In the genomic region with DNA sequence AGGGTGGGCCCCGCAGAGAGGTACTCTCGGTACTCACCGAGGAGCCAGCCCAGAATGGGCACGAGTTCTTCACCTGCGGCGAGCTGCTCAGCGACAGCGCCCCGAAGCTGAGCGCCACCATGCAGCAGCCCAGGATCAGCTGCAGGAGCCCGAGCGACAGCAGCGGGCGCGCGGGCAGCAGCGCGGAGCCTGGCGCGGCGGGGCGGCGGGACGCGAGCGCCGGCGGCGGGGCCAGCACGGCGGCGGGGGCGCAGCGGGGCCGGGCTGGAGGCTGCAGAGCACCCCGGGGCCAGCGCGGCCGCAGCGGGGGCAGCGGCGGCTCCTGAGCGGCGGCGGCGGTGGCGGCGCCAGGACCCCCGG, we compare ENCODE assay signal across 9 mouse cellular contexts. TPM values are rescaled to one million over a fixed set of nuclear protein-coding genes. Genes with fewer than 3 reads are reported as not detected.
A peak's percentile ranks its signal among the peaks of the same experiment; 100 is the strongest.
DNase-seq lines count a peak whose midpoint lies in the region; ATAC-seq and TF ChIP-seq lines count a peak whose summit lies in the region.
"Had no signal": no experiment of that assay in that cellular context is flagged by ENCODE, and none has a peak within 500 bp of the region (broad histone marks: within the 10 kb centered on the region; RNA-seq: fewer than 3 reads in every experiment).

No protein-coding gene starts in this region.

- H3K4me1 ChIP-seq in forebrain, embryonic 11.5 days (replicated peaks; ENCODE audit: control insufficient read depth, insufficient read depth, low read length), result peaks cover 18% of the 10 kb centered on the region
- H3K4me1 ChIP-seq in hindbrain, embryonic 14.5 days (replicated peaks; ENCODE audit: control insufficient read depth, insufficient read depth, low read length), result peaks cover 9% of the 10 kb centered on the region
- no peaks in the 10 kb centered on the region for H3K4me1 ChIP-seq in limb, embryonic 14.5 days (ENCODE audit: control insufficient read depth, insufficient read depth, low read length)
- peaks cover 19% of the 10 kb centered on the region for H3K4me1 ChIP-seq in neural tube, embryonic 13.5 days (replicated peaks)

- no peak overlapping the region for H3K27ac ChIP-seq in forebrain, embryonic 11.5 days (ENCODE audit: low read depth, low read length)
- peak overlapping the region; percentile 70 for H3K27ac ChIP-seq in hindbrain, embryonic 14.5 days
- no peak overlapping the region for H3K27ac ChIP-seq in limb, embryonic 14.5 days (replicated peaks; ENCODE audit: low read depth, low read length)
- H3K27ac ChIP-seq in neural tube, embryonic 13.5 days (replicated peaks), result peak overlapping the region; percentile 75

- H3K27me3 ChIP-seq in forebrain, embryonic 11.5 days (ENCODE audit: control insufficient read depth, insufficient read depth, low read length), result peaks cover 24% of the 10 kb centered on the region
- H3K27me3 ChIP-seq in hindbrain, embryonic 14.5 days (ENCODE audit: control insufficient read depth, insufficient read depth, low read length), result peaks cover 10% of the 10 kb centered on the region
- H3K27me3 ChIP-seq in limb, embryonic 14.5 days (ENCODE audit: control insufficient read depth, insufficient read depth, low read length), result peaks cover 43% of the 10 kb centered on the region
- H3K27me3 ChIP-seq in neural tube, embryonic 13.5 days, result peaks cover 45% of the 10 kb centered on the region

- H3K9ac ChIP-seq in forebrain, embryonic 11.5 days (ENCODE audit: low read length), result peak overlapping the region; percentile 70
- H3K9ac ChIP-seq in hindbrain, embryonic 14.5 days, result peak overlapping the region; percentile 80
- H3K9ac ChIP-seq in limb, embryonic 14.5 days (ENCODE audit: low read depth, low read length, severe bottlenecking), result peak overlapping the region; percentile 56
- H3K9ac ChIP-seq in neural tube, embryonic 13.5 days, result peak overlapping the region; percentile 81

- no peaks in the 10 kb centered on the region for H3K9me3 ChIP-seq in forebrain, embryonic 11.5 days (ENCODE audit: control insufficient read depth, low read length)
- no peaks in the 10 kb centered on the region for H3K9me3 ChIP-seq in hindbrain, embryonic 14.5 days (ENCODE audit: control insufficient read depth, low read length)
- no peaks in the 10 kb centered on the region for H3K9me3 ChIP-seq in limb, embryonic 14.5 days (ENCODE audit: control insufficient read depth, low read length)
- H3K9me3 ChIP-seq in neural tube, embryonic 13.5 days, result no peaks in the 10 kb centered on the region

- no peaks in the 10 kb centered on the region for H3K36me3 ChIP-seq in forebrain, embryonic 11.5 days (ENCODE audit: control insufficient read depth, insufficient read depth, low read length)
- H3K36me3 ChIP-seq in hindbrain, embryonic 14.5 days (replicated peaks; ENCODE audit: control insufficient read depth, insufficient read depth), result no peaks in the 10 kb centered on the region
- H3K36me3 ChIP-seq in limb, embryonic 14.5 days (ENCODE audit: control insufficient read depth, insufficient read depth, low read length), result no peaks in the 10 kb centered on the region
- no peaks in the 10 kb centered on the region for H3K36me3 ChIP-seq in neural tube, embryonic 13.5 days

- ATAC-seq in forebrain, embryonic 11.5 days (replicated peaks; ENCODE audit: low FRiP score), result peak; percentile 35
- ATAC-seq in hindbrain, embryonic 14.5 days (ENCODE audit: low FRiP score), result peak; percentile 78
- ATAC-seq in limb, embryonic 14.5 days (ENCODE audit: low FRiP score, low read depth), result peak; percentile 45; the same call in 1 of the 2 replicates
- peak; percentile 84 for ATAC-seq in neural tube, embryonic 13.5 days (ENCODE audit: low read depth)
- no peak for ATAC-seq in inflammation-experienced regulatory T-cells, adult 6 months

- TF ChIP-seq POLR2A in limb, embryonic 14.5 days (IDR thresholded peaks at IDR 0.05; ENCODE audit: borderline replicate concordance, extremely low read depth, insufficient read depth, insufficient read length), result no peak

- peak overlapping the region; percentile 94 for H3K4me2 ChIP-seq in forebrain, embryonic 11.5 days (ENCODE audit: low read depth, low read length, severe bottlenecking)
- peak overlapping the region; percentile 91 for H3K4me2 ChIP-seq in hindbrain, embryonic 14.5 days (replicated peaks)
- peak overlapping the region; percentile 94 for H3K4me2 ChIP-seq in limb, embryonic 14.5 days (replicated peaks; ENCODE audit: low read depth, low read length, severe bottlenecking)
- H3K4me2 ChIP-seq in neural tube, embryonic 13.5 days, result peak overlapping the region; percentile 87

- H3K4me3 ChIP-seq in forebrain, embryonic 11.5 days (ENCODE audit: low read depth, low read length), result peak overlapping the region; percentile 78
- H3K4me3 ChIP-seq in hindbrain, embryonic 14.5 days (replicated peaks; ENCODE audit: low read length), result peak overlapping the region; percentile 62
- peak overlapping the region; percentile 53 for H3K4me3 ChIP-seq in limb, embryonic 14.5 days (replicated peaks; ENCODE audit: low read length)
- peak overlapping the region; percentile 75 for H3K4me3 ChIP-seq in neural tube, embryonic 13.5 days

- WGBS in forebrain, embryonic 11.5 days, result under 1% methylated on average over 33 of the region's 49 CpGs
- WGBS in hindbrain, embryonic 14.5 days, result under 1% methylated on average over 36 of the region's 49 CpGs
- 0% methylated on average over 20 of the region's 49 CpGs for WGBS in limb, embryonic 14.5 days
- WGBS in neural tube, embryonic 13.5 days, result 0% methylated on average over 42 of the region's 49 CpGs

- DNase-seq in adrenal gland, postnatal 14 days, result peak; percentile 37
- no peak for DNase-seq in adrenal gland, adult 2 months
- DNase-seq in Muller cell, postnatal 12 days (ENCODE audit: inconsistent ontology term), result peak; percentile 24
- DNase-seq in forebrain, embryonic 11.5 days (ENCODE audit: low spot score), result peak; percentile 68
- DNase-seq in hindbrain, embryonic 14.5 days (ENCODE audit: low spot score), result peak; percentile 51
- no peak for DNase-seq in limb, embryonic 14.5 days (ENCODE audit: low spot score)

RNA-seq across cellular contexts. Expression of gene Fam189a2, which starts 0.3 kb away (rescaled TPM):
- 8.7 and 12.3 TPM in 2 replicates for total RNA-seq in adrenal gland, postnatal 14 days (2021)
- total RNA-seq in adrenal gland, adult 2 months (2021), result 10 to 100 TPM in 1 of 2 experiments, 1 to 10 TPM in 1; 6.5 to 13.3 TPM
- polyA plus RNA-seq in adrenal gland, adult 2 months (2012; rRNA removed), result 5.4 and 7.0 TPM in 2 replicates
- 0.44 and 0.68 TPM in 2 replicates for polyA plus RNA-seq in forebrain, embryonic 11.5 days (2014; fragmentation: Nextera tagmentation; extraction: Ambion mirVana)
- polyA plus RNA-seq in hindbrain, embryonic 14.5 days (2014; fragmentation: Nextera tagmentation; extraction: Ambion mirVana), result 2.7 and 2.8 TPM in 2 replicates
- polyA plus RNA-seq in limb, embryonic 14.5 days (2012; rRNA removed), result 4.5 and 5.0 TPM in 2 replicates
- 0.94 and 1.0 TPM in 2 replicates for polyA plus RNA-seq in limb, embryonic 14.5 days (2014; fragmentation: Nextera tagmentation; extraction: Ambion mirVana)
- 1.9 and 2.4 TPM in 2 replicates for polyA plus RNA-seq in neural tube, embryonic 13.5 days (2015; fragmentation: Nextera tagmentation; extraction: Ambion mirVana)
- not detected for polyA plus RNA-seq in inflammation-experienced regulatory T-cells, adult 6 months (2017; shearing (Covaris generic))
- total RNA-seq: neutrophil, adult 5-6 weeks had no signal

Comparison
In these comparisons a context has a peak if more than half of its experiments do, and no peak if none do; other contexts are left out.
1. DNase-seq: peak in adrenal gland, postnatal 14 days (single experiment), Muller cell, postnatal 12 days (single experiment), forebrain, embryonic 11.5 days (single experiment) and hindbrain, embryonic 14.5 days (single experiment); none in adrenal gland, adult 2 months (single experiment) and limb, embryonic 14.5 days (single experiment).
2. H3K27ac ChIP-seq: peak in hindbrain, embryonic 14.5 days (single experiment) and neural tube, embryonic 13.5 days (single experiment); none in forebrain, embryonic 11.5 days (single experiment) and limb, embryonic 14.5 days (single experiment).
3. Peak in every context shown above with its lines, with median percentiles within 50 percentile points of each other: H3K4me2 ChIP-seq, H3K4me3 ChIP-seq and H3K9ac ChIP-seq.